Mouse (Mus musculus) bone marrow, adult 2 months (tissue): Measurements from ENCODE around the gene Gga2. TPM values are rescaled to one million over a fixed set of nuclear protein-coding genes. Genes with fewer than 3 reads are reported as not detected.

Source experiments
- H3K27ac ChIP-seq: fragments of 200-500 bp; 2 replicates; pipeline ENCODE4 v1.5.1; 2012; ENCODE audit warnings: low read depth, mild to moderate bottlenecking, control low read depth, inconsistent platforms, low read length; ENCODE audit not compliant: control insufficient read depth, poor library complexity, insufficient read depth
- H3K4me1 ChIP-seq: fragments of 200-500 bp; 2 replicates; pipeline ENCODE4 v1.6.1; 2011; ENCODE audit warnings: low read length; ENCODE audit not compliant: control insufficient read depth, insufficient read depth
- H3K4me3 ChIP-seq: fragments of 200-500 bp; replicated peaks from 2 replicates; pipeline ENCODE3; 2011; ENCODE audit warnings: mild to moderate bottlenecking, low read depth, low read length, control low read depth; ENCODE audit not compliant: control insufficient read depth
- CTCF ChIP-seq: fragments of 200-500 bp; IDR thresholded peaks from 2 replicates; pipeline ENCODE4 v1.5.1; 2011; ENCODE audit warnings: low read length, control low read depth; ENCODE audit not compliant: control insufficient read depth, insufficient read depth
- POLR2A ChIP-seq: fragments of 200-500 bp; IDR thresholded peaks from 2 replicates; pipeline ENCODE4 v1.6.1; 2011; ENCODE audit warnings: low read depth, mild to moderate bottlenecking, control low read depth, low read length, borderline replicate concordance; ENCODE audit not compliant: control insufficient read depth
- WGBS: fragments of 180-500 bp; shearing (Covaris S2); methylation state at CpG from one replicate; pipeline ENCODE4 v1.1.7; 2018; 5-methylcytosine and 5-hydroxymethylcytosine counted together
- polyA plus RNA-seq: library from polyadenylated mRNA; stranded (reverse); fragments of >200 nt; gene quantifications from 2 replicates; pipeline ENCODE4 v1.2.4, GENCODE M21; 2011; ENCODE audit warnings: low replicate concordance; ENCODE audit not compliant: missing spikeins, insufficient read depth, insufficient read length

The Gga2 gene
- polyA plus RNA-seq, 1 experiment: 35.6 TPM

- no peak overlapping the region for H3K4me3 ChIP-seq
- 80% methylated on average over 6 of the region's 6 CpGs for whole genome bisulfite sequencing
- H3K4me1 ChIP-seq: no peaks in the 10 kb centered on the region
- TF ChIP-seq POLR2A (no peak), CTCF (no peak)
- no peak overlapping the region for H3K27ac ChIP-seq
Measured at GRCm38 (mm10) chr7:121939244-121939643, 81.8 kb downstream of the Gga2 start.

GRCm38 (mm10) chr7:121938124-121938891, 82.7 kb downstream of the Gga2 start:
- WGBS: 87% methylated on average over 8 of the region's 8 CpGs
- H3K4me1 ChIP-seq: no peaks in the 10 kb centered on the region
- no peak overlapping the region for H3K27ac ChIP-seq
- H3K4me3 ChIP-seq: no peak overlapping the region
- TF ChIP-seq POLR2A: no peak
- TF ChIP-seq CTCF: no peak

DNA sequence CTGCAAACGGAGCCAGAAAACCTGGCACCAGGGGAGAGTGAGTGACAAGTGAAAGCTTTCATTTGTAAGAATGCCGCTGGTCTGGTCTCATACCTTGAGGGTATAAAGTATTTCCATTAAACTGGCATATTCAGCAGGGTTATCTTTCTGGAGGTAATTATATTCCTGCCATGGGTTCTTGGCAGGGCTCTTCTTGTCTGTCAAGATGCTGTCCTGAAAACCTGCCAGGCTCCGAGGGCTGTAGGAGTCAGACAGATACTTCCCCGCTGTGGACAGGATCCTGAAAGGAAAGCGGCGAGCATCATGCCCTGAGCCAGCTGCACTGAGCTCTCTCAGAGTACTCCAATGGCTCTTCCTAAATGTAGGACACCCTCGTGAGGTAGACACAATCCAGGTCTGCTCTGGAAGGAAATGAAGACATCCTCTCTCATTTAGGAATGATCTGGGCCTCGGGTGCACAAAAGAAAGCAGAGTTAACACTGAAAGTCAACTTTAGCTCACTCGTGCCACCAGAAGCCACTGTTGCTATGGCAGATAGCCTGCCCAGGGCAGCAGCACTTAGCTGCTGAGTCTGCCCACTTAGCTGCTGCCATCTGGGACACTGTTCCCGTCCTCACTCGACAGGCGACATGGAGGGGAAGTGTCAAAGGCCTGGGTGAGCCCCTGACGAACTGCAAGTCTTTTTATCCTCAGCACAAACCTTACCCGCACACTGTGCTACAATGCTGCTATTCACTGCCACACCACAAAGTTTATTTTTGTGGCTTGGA, 84.0 kb downstream of the Gga2 start:
- no peak for TF ChIP-seq POLR2A
- no peak for TF ChIP-seq CTCF
- WGBS: 82% methylated on average over 14 of the region's 14 CpGs

More for the DNA sequence above, 84.0 kb downstream of the Gga2 start:
- no peaks in the 10 kb centered on the region for H3K4me1 ChIP-seq
- H3K27ac ChIP-seq: no peak overlapping the region
- no peak overlapping the region for H3K4me3 ChIP-seq

Other genes with a start within 250 kb of the Gga2 start
- 0.77 TPM in 1 of 2 replicates, not detected in the other for gene Scnn1b, start 156.2 kb downstream of the Gga2 start, polyA plus RNA-seq
- 3.4 and 9.2 TPM in 2 replicates for gene Cog7, start 39.5 kb downstream of the Gga2 start, polyA plus RNA-seq
- gene Ubfd1, start 46.0 kb upstream of the Gga2 start, polyA plus RNA-seq: 9.0 and 13.8 TPM in 2 replicates
- 1.6 and 2.3 TPM in 2 replicates for gene Ears2, start 46.0 kb upstream of the Gga2 start, polyA plus RNA-seq
- 74.3 and 130 TPM in 2 replicates for gene Ndufab1, start 80.7 kb upstream of the Gga2 start, polyA plus RNA-seq
- gene Palb2, start 111.8 kb upstream of the Gga2 start, polyA plus RNA-seq: 5.9 and 10.7 TPM in 2 replicates
- gene Dctn5, start 111.8 kb upstream of the Gga2 start, polyA plus RNA-seq: 46.6 and 62.2 TPM in 2 replicates
- gene Plk1, start 138.2 kb upstream of the Gga2 start, polyA plus RNA-seq: 36.1 and 36.6 TPM in 2 replicates
- 0.32 TPM in 1 of 2 replicates, not detected in the other for gene Ern2, start 165.0 kb upstream of the Gga2 start, polyA plus RNA-seq
- 4.7 and 8.3 TPM in 2 replicates for gene Chp2, start 198.3 kb upstream of the Gga2 start, polyA plus RNA-seq